Mouse (Mus musculus): ENCODE measurements at regions not wholly inside any gene's neighbourhood (a gene's known extent, or its start where the extent isn't known, plus 50 kb on each side); places are given as distances from the start of the nearest gene placed in this dataset.

GRCm38 (mm10) chr14:76313424-76314190 lies 101.2 kb upstream of the Tsc22d1 start:
- ATAC-seq (ENCODE audit: low FRiP score, low TSS enrichment) (no peak), DNase-seq (ENCODE audit: low spot score) (no peak)
- Histone ChIP-seq H3K4me3 (ENCODE audit: low read depth, low read length) (no peak overlapping the region), H3K36me3 (ENCODE audit: control insufficient read depth, insufficient read depth, low read length) (no peaks in the 10 kb centered on the region), H3K9me3 (ENCODE audit: control insufficient read depth, low read length) (no peaks in the 10 kb centered on the region), H3K27ac (replicated peaks) (no peak overlapping the region), H3K9ac (ENCODE audit: low read length) (no peak overlapping the region), H3K27me3 (ENCODE audit: control insufficient read depth, insufficient read depth, low read length) (no peaks in the 10 kb centered on the region), H3K4me2 (replicated peaks; ENCODE audit: low read depth) (no peak overlapping the region), H3K4me1 (replicated peaks; ENCODE audit: control insufficient read depth, insufficient read depth) (peaks cover 5% of the 10 kb centered on the region; the same call in 1 of the 2 replicates)
- TF ChIP-seq EP300 (optimal IDR thresholded peaks at IDR 0.05), result no peak
- TF ChIP-seq CTCF (IDR thresholded peaks at IDR 0.05; ENCODE audit: low read depth), result no peak
- 79% methylated on average over 14 of the region's 14 CpGs for WGBS

DNA sequence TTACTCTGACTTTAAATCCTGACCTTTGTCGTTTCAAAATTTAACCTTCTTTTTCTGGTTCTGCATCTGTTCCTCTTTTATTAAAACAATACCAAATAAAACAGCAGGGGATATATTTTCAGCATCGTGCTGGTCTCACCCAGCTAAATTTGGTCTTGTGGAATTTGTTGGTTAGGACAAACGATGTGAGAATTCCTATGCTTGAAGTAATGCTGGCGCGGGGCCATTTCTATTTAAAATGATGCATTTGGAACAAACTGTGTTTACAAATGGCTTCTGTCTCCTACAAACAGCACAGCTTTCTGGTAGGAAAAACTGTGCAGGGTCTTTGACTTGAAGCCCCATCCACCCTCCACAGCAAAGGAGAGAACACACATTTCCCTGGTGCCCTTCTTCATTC lies 96.3 kb upstream of the Tsc22d1 start:
- Histone ChIP-seq H3K27me3 (ENCODE audit: control insufficient read depth, insufficient read depth, low read length) (no peaks in the 10 kb centered on the region), H3K4me3 (ENCODE audit: low read depth, low read length) (no peak overlapping the region), H3K9ac (ENCODE audit: low read length) (no peak overlapping the region), H3K36me3 (ENCODE audit: control insufficient read depth, insufficient read depth, low read length) (no peaks in the 10 kb centered on the region), H3K27ac (replicated peaks) (peak overlapping the region; percentile 45; the same call in 1 of the 2 replicates), H3K9me3 (ENCODE audit: control insufficient read depth, low read length) (no peaks in the 10 kb centered on the region), H3K4me1 (replicated peaks; ENCODE audit: control insufficient read depth, insufficient read depth) (no peaks in the 10 kb centered on the region), H3K4me2 (replicated peaks; ENCODE audit: low read depth) (no peak overlapping the region)
- DNase-seq (ENCODE audit: low spot score) (no peak), ATAC-seq (ENCODE audit: low FRiP score, low TSS enrichment) (no peak)
- 53% methylated on average over 5 of the region's 5 CpGs for WGBS
- TF ChIP-seq CTCF (IDR thresholded peaks at IDR 0.05; ENCODE audit: low read depth) (no peak), EP300 (optimal IDR thresholded peaks at IDR 0.05) (no peak)

- Histone ChIP-seq H3K4me3 (ENCODE audit: low read depth, low read length) (no peak overlapping the region), H3K36me3 (ENCODE audit: control insufficient read depth, insufficient read depth, low read length) (no peaks in the 10 kb centered on the region), H3K9me3 (ENCODE audit: control insufficient read depth, low read length) (no peaks in the 10 kb centered on the region), H3K27me3 (ENCODE audit: control insufficient read depth, insufficient read depth, low read length) (no peaks in the 10 kb centered on the region), H3K4me1 (replicated peaks; ENCODE audit: control insufficient read depth, insufficient read depth) (no peaks in the 10 kb centered on the region), H3K4me2 (replicated peaks; ENCODE audit: low read depth) (no peak overlapping the region), H3K9ac (ENCODE audit: low read length) (no peak overlapping the region), H3K27ac (replicated peaks) (no peak overlapping the region)
- no peak for ATAC-seq (ENCODE audit: low FRiP score, low TSS enrichment)
- WGBS, result 79% methylated on average over 1 of the region's 1 CpGs
- TF ChIP-seq EP300 (optimal IDR thresholded peaks at IDR 0.05) (no peak), CTCF (IDR thresholded peaks at IDR 0.05; ENCODE audit: low read depth) (no peak)
- DNase-seq (ENCODE audit: low spot score), result no peak
Observed at GRCm38 (mm10) chr14:76324246-76324645, 90.5 kb upstream of the Tsc22d1 start.

DNA sequence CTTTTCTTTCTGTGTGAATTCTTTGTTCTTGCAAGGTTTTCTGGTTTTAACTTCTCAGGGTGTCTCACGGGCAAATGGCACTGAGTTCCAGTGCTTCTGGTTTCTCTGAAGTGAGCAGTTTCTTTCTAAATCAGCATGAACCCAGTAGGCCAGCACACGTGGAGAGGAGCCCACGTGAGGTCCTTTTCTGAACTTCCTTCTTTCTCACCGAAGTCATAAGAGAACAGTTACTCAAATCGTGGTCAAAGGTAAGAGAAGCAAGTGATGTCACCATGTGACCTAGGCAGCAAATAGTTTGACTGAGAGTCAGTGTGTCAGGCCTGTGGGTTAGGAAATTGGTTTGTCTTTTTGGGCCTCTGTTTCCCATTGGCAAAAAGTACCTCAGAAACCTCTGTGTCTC lies 84.8 kb upstream of the Tsc22d1 start:
- Histone ChIP-seq H3K27ac (replicated peaks) (no peak overlapping the region), H3K4me1 (replicated peaks; ENCODE audit: control insufficient read depth, insufficient read depth) (no peaks in the 10 kb centered on the region), H3K36me3 (ENCODE audit: control insufficient read depth, insufficient read depth, low read length) (no peaks in the 10 kb centered on the region), H3K27me3 (ENCODE audit: control insufficient read depth, insufficient read depth, low read length) (no peaks in the 10 kb centered on the region), H3K9me3 (ENCODE audit: control insufficient read depth, low read length) (no peaks in the 10 kb centered on the region), H3K9ac (ENCODE audit: low read length) (no peak overlapping the region), H3K4me3 (ENCODE audit: low read depth, low read length) (no peak overlapping the region), H3K4me2 (replicated peaks; ENCODE audit: low read depth) (no peak overlapping the region)
- no peak for ATAC-seq (ENCODE audit: low FRiP score, low TSS enrichment)
- no peak for DNase-seq (ENCODE audit: low spot score)
- 74% methylated on average over 5 of the region's 5 CpGs for WGBS
- TF ChIP-seq EP300 (optimal IDR thresholded peaks at IDR 0.05) (no peak), CTCF (IDR thresholded peaks at IDR 0.05; ENCODE audit: low read depth) (no peak)

- no peak for DNase-seq (ENCODE audit: low spot score)
- 47% methylated on average over 11 of the region's 11 CpGs for WGBS
Observed at GRCm38 (mm10) chr14:76331497-76332335, 83.0 kb upstream of the Tsc22d1 start.

DNA sequence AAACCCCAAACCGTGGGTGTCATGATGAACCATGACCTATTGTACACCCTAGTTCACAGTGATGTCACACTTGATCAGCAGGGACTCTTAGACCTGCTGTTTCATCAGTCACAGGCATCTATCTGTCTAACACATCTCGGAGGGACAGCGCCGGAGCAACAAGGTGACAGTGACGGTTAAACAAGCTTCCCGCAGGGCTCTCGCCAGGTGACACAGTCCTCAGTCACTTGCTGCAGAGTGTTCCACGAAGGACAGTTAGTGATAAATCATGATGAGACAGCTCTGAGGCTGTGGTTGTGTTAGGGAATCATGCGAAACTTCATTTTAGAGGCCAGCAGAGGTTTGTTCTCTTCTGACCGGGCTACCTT lies 82.4 kb upstream of the Tsc22d1 start:
- 62% methylated on average over 10 of the region's 10 CpGs for WGBS
- DNase-seq (ENCODE audit: low spot score) (no peak), ATAC-seq (ENCODE audit: low FRiP score, low TSS enrichment) (no peak)
- TF ChIP-seq EP300 (optimal IDR thresholded peaks at IDR 0.05), result no peak
- TF ChIP-seq CTCF (IDR thresholded peaks at IDR 0.05; ENCODE audit: low read depth), result no peak
- Histone ChIP-seq H3K4me1 (replicated peaks; ENCODE audit: control insufficient read depth, insufficient read depth) (no peaks in the 10 kb centered on the region), H3K27ac (replicated peaks) (no peak overlapping the region), H3K36me3 (ENCODE audit: control insufficient read depth, insufficient read depth, low read length) (no peaks in the 10 kb centered on the region), H3K9ac (ENCODE audit: low read length) (no peak overlapping the region), H3K4me3 (ENCODE audit: low read depth, low read length) (no peak overlapping the region), H3K9me3 (ENCODE audit: control insufficient read depth, low read length) (no peaks in the 10 kb centered on the region), H3K4me2 (replicated peaks; ENCODE audit: low read depth) (no peak overlapping the region), H3K27me3 (ENCODE audit: control insufficient read depth, insufficient read depth, low read length) (no peaks in the 10 kb centered on the region)

More at GRCm38 (mm10) chr14:76331497-76332335, 83.0 kb upstream of the Tsc22d1 start:
- H3K4me1 ChIP-seq (replicated peaks; ENCODE audit: control insufficient read depth, insufficient read depth), result no peaks in the 10 kb centered on the region
- H3K4me3 ChIP-seq (ENCODE audit: low read depth, low read length), result no peak overlapping the region
- H3K4me2 ChIP-seq (replicated peaks; ENCODE audit: low read depth), result no peak overlapping the region
- no peak overlapping the region for H3K9ac ChIP-seq (ENCODE audit: low read length)
- H3K27ac ChIP-seq (replicated peaks), result no peak overlapping the region
- H3K9me3 ChIP-seq (ENCODE audit: control insufficient read depth, low read length), result no peaks in the 10 kb centered on the region
- no peaks in the 10 kb centered on the region for H3K36me3 ChIP-seq (ENCODE audit: control insufficient read depth, insufficient read depth, low read length)
- TF ChIP-seq CTCF (IDR thresholded peaks at IDR 0.05; ENCODE audit: low read depth) (no peak), EP300 (optimal IDR thresholded peaks at IDR 0.05) (no peak)
- H3K27me3 ChIP-seq (ENCODE audit: control insufficient read depth, insufficient read depth, low read length), result no peaks in the 10 kb centered on the region
- no peak for ATAC-seq (ENCODE audit: low FRiP score, low TSS enrichment)

All from stomach, postnatal 0 days (tissue).